In genomic region chr10:111314636-111315395, GRCm38 (mm10) we compare ENCODE assay signal across 16 mouse cellular contexts. TPM values are rescaled to one million over a fixed set of nuclear protein-coding genes. Genes with fewer than 3 reads are reported as not detected.
DNase-seq lines count a peak whose midpoint lies in the region; ATAC-seq and TF ChIP-seq lines count a peak whose summit lies in the region.
"Had no signal": no experiment of that assay in that cellular context is flagged by ENCODE, and none has a peak within 500 bp of the region (broad histone marks: within the 10 kb centered on the region; RNA-seq: fewer than 3 reads in every experiment).

No protein-coding gene starts in this region.

- no peak for TF ChIP-seq POLR2A in myocyte (IDR thresholded peaks at IDR 0.05; ENCODE audit: insufficient read length, low read depth)

- no peaks in the 10 kb centered on the region for H3K36me3 ChIP-seq in heart, embryonic 10.5 days
- H3K36me3 ChIP-seq in myocyte (ENCODE audit: control insufficient read depth, insufficient read depth) = no peaks in the 10 kb centered on the region
- H3K36me3 ChIP-seq: heart, embryonic 13.5 days; hindbrain, embryonic 15.5 days; neural tube, embryonic 13.5 days had no signal

- H3K27me3 ChIP-seq in heart, embryonic 10.5 days (ENCODE audit: insufficient read depth, poor library complexity, severe bottlenecking) = no peaks in the 10 kb centered on the region
- no peaks in the 10 kb centered on the region for H3K27me3 ChIP-seq in myocyte (ENCODE audit: control insufficient read depth, insufficient read depth, insufficient read length)
- H3K27me3 ChIP-seq: CH12.LX; heart, embryonic 13.5 days; hindbrain, embryonic 15.5 days; neural tube, embryonic 13.5 days had no signal

- peak; percentile 68 for DNase-seq in heart, embryonic 10.5 days (ENCODE audit: low spot score)
- no peak for DNase-seq in heart, adult 8-10 months (ENCODE audit: low spot score)
- peak; percentile 39 to 44 for DNase-seq in right cerebral cortex, adult 2 months (ENCODE audit: low spot score in 2 of 2)
- DNase-seq in right cerebral cortex, postnatal 10 days (ENCODE audit: low spot score in 2 of 2) = no peak
- peak; percentile 59 for DNase-seq in fibroblast of lung, adult 2 months (ENCODE audit: low read depth)
- DNase-seq in thymus, postnatal 10 days (ENCODE audit: low spot score in 2 of 2) = no peak
- DNase-seq: cerebellum, postnatal 14 days; lung, embryonic 14.5 days; midbrain, embryonic 14.5 days had no signal

- ATAC-seq in CD4-positive, CD25-positive, alpha-beta regulatory T cell, adult 4 months = no peak

- no peak overlapping the region for H3K27ac ChIP-seq in heart, embryonic 10.5 days
- H3K27ac ChIP-seq: heart, embryonic 13.5 days; hindbrain, embryonic 15.5 days; kidney, postnatal 0 days; neural tube, embryonic 13.5 days had no signal

- H3K79me2 ChIP-seq in myocyte (ENCODE audit: control insufficient read depth, insufficient read depth) = no peaks in the 10 kb centered on the region

- WGBS in heart, embryonic 10.5 days = 73% methylated on average over 10 of the region's 10 CpGs

- peaks cover 8% of the 10 kb centered on the region for H3K4me1 ChIP-seq in heart, embryonic 10.5 days
- H3K4me1 ChIP-seq: hindbrain, embryonic 15.5 days; neural tube, embryonic 13.5 days had no signal

- H3ac ChIP-seq in myocyte (ENCODE audit: control insufficient read depth, insufficient read length) = no peak overlapping the region

- no peaks in the 10 kb centered on the region for H3K9me3 ChIP-seq in heart, embryonic 10.5 days
- H3K9me3 ChIP-seq: heart, embryonic 13.5 days; hindbrain, embryonic 15.5 days; neural tube, embryonic 13.5 days had no signal

- H3K4me2 ChIP-seq in myocyte (ENCODE audit: low read depth) = peak overlapping the region; percentile 16
- H3K4me2 ChIP-seq: heart, embryonic 13.5 days; hindbrain, embryonic 15.5 days; lung, embryonic 14.5 days; neural tube, embryonic 13.5 days had no signal

- H3K4me3 ChIP-seq in heart, embryonic 10.5 days = no peak overlapping the region
- H3K4me3 ChIP-seq in myocyte = no peak overlapping the region
- H3K4me3 ChIP-seq: heart, embryonic 13.5 days; hindbrain, embryonic 15.5 days; neural tube, embryonic 13.5 days had no signal

TF ChIP-seq in myocyte, 11 proteins besides CTCF, POLR2A, EP300 and RAD21:
- TF ChIP-seq SRF (IDR thresholded peaks at IDR 0.05; ENCODE audit: control insufficient read depth, insufficient read length, low read depth) (no peak), MYOG (IDR thresholded peaks at IDR 0.05; ENCODE audit: control insufficient read depth in 1 of 3, insufficient read depth in 1 of 3, insufficient read length in 2 of 3, low read depth in 2 of 3) (no peak)

RNA-seq across cellular contexts. Expression of gene Bbs10, which starts 16.3 kb away (rescaled TPM):
- 5.1 and 5.9 TPM in 2 replicates for polyA plus RNA-seq in heart, embryonic 10.5 days (2016; fragmentation: Nextera tagmentation; extraction: Ambion mirVana)
- total RNA-seq in heart, adult 8-10 months (2022) = 1 to 10 TPM; 2.8 to 3.3 (median 3.1) TPM
- polyA plus RNA-seq in myocyte (2012; fragmentation: generic; extraction: Trizol) = 1.7 TPM
- polyA plus RNA-seq in CD4-positive, CD25-positive, alpha-beta regulatory T cell, adult 4 months (2017; shearing (Covaris generic)) = 1 to 10 TPM; 1.5 to 2.0 TPM

Comparison
In these comparisons a context has a peak if more than half of its experiments do, and no peak if none do; other contexts are left out.
1. DNase-seq: peak in heart, embryonic 10.5 days (single experiment), right cerebral cortex, adult 2 months (2 of 2) and fibroblast of lung, adult 2 months (single experiment); none in heart, adult 8-10 months (single experiment), right cerebral cortex, postnatal 10 days (0 of 2) and thymus, postnatal 10 days (0 of 2).